Mouse (Mus musculus) layer of hippocampus, postnatal 25 days (tissue): ENCODE measurements around the gene Adamts12. TPM values are rescaled to one million over a fixed set of nuclear protein-coding genes. Genes with fewer than 3 reads are reported as not detected.

Source experiments
- DNase-seq, 2 experiments: peaks; one replicate each; pipeline ENCODE4 v3.0.0; 2022; ENCODE audit warnings: mixed read lengths in 2 of 2, low spot score in 1 of 2; ENCODE audit errors: extremely low spot score in 1 of 2
- total RNA-seq, 2 experiments: library from RNA; stranded (reverse); gene quantifications; 2 replicates each; pipeline ENCODE4 v1.2.3; 2021

The Adamts12 gene
- total RNA-seq, 2 experiments from 2014 or later: 0.85 to 0.86 TPM

- DNase-seq: no peak
These were observed 318.0 kb downstream of the Adamts12 start for GRCm38 (mm10) chr15:11382585-11382984.

GRCm38 (mm10) chr15:11383796-11384195 is 319.2 kb downstream of the Adamts12 start:
- no peak for DNase-seq

DNA sequence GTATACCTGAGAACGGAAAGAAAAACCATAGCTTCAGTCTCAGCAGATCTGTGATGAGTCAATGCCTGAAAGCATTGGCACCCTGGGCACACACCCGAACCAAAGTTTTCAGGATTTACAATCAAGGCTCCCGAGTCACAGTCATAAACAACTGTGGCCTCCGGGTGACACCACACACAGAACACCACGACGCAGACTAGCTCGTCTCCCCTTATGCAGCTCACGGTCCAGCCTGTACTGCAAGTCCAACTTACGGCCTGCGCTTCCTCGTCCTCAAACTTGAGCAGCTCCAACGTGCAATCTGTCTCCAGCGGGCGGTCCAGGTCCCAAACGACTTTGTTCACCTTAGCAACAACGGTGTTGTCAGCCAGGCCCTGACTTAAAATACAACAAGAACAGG is 328.3 kb downstream of the Adamts12 start:
- no peak for DNase-seq

DNA sequence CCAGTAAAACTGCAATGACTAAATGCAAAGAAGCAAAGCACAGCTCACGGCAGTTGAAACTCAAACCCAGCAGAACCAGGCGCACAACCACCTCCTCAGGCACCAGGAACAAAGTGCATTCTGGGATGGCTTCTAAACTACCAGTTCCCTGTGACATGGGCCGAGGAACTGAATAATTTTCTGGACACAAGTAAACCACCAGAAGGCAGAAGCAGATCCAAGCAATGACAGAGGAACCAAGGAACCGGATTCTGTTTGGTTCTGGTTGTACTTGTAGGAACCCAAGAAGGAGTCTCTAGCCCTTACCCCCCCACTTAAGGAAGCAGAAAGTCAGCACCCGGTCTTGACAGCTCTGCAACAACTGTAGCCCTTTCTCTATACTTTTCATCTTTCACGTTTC is 331.8 kb downstream of the Adamts12 start:
- DNase-seq: no peak

Other genes starting within 250 kb of the Adamts12 start
- not detected for gene C1qtnf3, start 112.5 kb upstream of the Adamts12 start, total RNA-seq
- 10 to 100 TPM; 10.5 to 11.6 TPM for gene Amacr, start 83.0 kb upstream of the Adamts12 start, total RNA-seq
- not detected for gene Slc45a2, start 64.1 kb upstream of the Adamts12 start, total RNA-seq
- 1 to 10 TPM; 5.0 to 6.0 TPM for gene Rxfp3, start 26.8 kb upstream of the Adamts12 start, total RNA-seq